Mouse (Mus musculus): ENCODE results near the gene Dact2.

Gene Dact2

GRCm38 (mm10) chr17:14204061-14204460 is at the start of gene Dact2:
TSS of gene Dact2 (minus strand) at chr17:14204304.
- DNase-seq (ENCODE audit: low spot score in 2 of 2) = peak; percentile 65 to 82

GRCm38 (mm10) chr17:14252456-14252855 is 48.4 kb upstream of the Dact2 start:
- DNase-seq (ENCODE audit: low spot score in 2 of 2) = no peak

GRCm38 (mm10) chr17:14250401-14250800 is 46.3 kb upstream of the Dact2 start:
- DNase-seq (ENCODE audit: low spot score in 2 of 2) = no peak

DNA sequence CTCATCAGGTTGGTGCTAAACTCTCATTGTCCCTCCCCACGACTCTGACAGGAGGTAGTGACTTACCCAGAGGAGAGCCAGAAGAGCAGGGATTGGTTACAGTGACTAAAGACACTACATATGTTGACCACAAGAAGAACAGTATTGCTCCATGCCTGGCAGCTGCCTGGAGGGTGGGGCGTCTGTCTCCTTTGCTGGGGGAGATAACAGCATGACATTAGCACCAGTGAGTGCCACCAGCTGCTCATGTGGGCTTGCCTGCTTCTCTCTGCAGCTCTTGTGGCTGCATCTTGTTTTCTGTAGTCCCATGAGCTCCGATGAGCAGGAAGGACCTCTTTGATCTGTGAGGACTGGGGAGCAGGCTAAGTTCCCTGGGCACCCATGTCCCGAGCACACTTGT is 45.5 kb upstream of the Dact2 start:
- no peak for DNase-seq (ENCODE audit: low spot score in 2 of 2)

GRCm38 (mm10) chr17:14247931-14248330 is 43.8 kb upstream of the Dact2 start:
- peak; percentile 84 to 90 for DNase-seq (ENCODE audit: low spot score in 2 of 2)

GRCm38 (mm10) chr17:14246266-14246665 is 42.2 kb upstream of the Dact2 start:
- no peak for DNase-seq (ENCODE audit: low spot score in 2 of 2)

GRCm38 (mm10) chr17:14244195-14244965 is 40.3 kb upstream of the Dact2 start:
- DNase-seq (ENCODE audit: low spot score in 2 of 2) = no peak

DNA sequence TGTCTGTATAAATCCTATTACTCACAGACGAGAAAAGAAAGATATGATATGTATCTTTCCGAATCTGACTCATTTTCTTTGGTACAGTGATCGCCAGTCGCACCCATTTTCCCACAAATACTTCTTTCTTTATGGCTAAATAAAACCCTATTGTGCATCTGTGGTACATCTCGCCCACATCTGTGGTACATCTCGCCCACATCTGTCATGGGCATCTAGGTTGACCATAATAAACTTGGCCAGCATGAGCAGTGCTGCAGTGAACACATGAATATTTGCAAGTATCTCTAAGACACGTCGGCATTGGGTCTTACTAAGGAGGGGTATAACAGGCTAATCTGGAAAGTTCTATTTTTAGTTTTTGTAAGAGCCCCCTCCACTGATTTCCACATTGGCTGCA is 38.5 kb upstream of the Dact2 start:
- DNase-seq (ENCODE audit: low spot score in 2 of 2) = no peak

DNA sequence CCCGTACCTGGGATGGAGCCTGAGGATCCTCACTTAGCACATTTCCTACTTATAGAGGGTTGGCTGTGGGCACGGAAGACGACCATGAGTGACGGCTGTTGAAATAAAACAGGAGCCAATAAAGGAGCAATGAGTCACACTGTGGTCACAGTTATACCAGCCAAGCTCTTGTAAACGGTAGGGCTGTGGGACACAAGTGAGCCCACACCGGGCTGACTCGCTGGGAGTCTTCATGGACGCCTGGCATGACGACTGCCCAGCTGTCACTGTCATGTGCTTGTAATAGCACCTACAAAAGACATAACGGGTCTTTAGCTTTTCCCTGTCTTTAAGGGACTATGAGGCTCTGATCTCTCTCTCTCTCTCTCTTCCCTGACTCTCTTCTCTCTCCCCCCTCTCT is 35.9 kb upstream of the Dact2 start:
- DNase-seq (ENCODE audit: low spot score in 2 of 2) = no peak

DNA sequence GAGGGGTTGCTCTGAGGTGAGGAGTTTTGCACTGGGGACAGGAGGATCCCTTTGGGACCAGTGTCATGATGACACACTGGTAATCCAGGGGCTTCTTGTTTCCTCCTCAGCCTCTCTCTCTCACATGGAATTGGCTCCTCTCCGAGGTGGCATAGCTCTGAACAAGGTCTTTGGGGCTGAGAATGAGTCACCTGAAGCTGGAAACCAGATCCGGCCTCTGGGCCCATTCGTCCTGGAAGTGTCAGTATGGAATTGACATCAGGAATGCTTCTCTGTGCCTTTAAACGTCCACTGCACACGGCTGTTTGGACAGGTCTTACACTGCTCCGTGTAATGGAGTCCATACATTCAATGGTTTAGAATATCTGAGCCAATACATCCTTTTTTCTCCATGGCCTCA is 33.0 kb upstream of the Dact2 start:
- DNase-seq (ENCODE audit: low spot score in 2 of 2) = no peak

DNA sequence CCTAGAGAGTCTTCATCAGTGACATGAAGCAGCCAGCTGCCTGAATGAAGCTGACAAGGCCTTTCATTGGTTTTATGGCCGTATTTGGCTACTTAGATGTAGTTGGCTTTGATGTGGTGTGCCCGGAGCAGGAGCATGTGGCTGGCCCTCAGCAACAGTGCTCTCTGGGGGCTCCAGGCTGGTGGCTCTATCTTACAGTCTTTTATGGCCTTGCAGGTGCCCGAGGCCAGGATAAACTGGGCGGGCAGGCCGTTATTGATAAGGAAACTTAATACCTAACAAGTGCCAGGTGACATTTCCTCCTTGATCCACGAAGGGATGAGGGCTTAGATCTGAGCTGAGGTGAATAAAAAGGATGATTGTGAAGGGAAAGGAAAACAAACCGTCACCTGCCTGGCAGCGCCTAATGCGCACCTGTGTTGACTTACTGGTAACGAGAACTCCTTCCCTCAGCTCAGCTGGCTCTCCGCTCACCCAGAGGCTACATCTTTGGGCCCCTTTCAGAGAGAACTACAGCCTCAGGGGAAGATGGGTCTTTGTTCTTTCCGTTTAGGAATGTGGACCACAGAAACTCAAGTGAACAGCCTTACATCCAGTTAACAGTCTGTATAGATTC is 30.8 kb upstream of the Dact2 start:
- no peak for DNase-seq (ENCODE audit: low spot score in 2 of 2)

- DNase-seq (ENCODE audit: low spot score in 2 of 2) = no peak
Measured at GRCm38 (mm10) chr17:14233658-14234057, 29.6 kb upstream of the Dact2 start.

GRCm38 (mm10) chr17:14232629-14233028 is 28.5 kb upstream of the Dact2 start:
- peak; percentile 82 to 87 for DNase-seq (ENCODE audit: low spot score in 2 of 2)

DNA sequence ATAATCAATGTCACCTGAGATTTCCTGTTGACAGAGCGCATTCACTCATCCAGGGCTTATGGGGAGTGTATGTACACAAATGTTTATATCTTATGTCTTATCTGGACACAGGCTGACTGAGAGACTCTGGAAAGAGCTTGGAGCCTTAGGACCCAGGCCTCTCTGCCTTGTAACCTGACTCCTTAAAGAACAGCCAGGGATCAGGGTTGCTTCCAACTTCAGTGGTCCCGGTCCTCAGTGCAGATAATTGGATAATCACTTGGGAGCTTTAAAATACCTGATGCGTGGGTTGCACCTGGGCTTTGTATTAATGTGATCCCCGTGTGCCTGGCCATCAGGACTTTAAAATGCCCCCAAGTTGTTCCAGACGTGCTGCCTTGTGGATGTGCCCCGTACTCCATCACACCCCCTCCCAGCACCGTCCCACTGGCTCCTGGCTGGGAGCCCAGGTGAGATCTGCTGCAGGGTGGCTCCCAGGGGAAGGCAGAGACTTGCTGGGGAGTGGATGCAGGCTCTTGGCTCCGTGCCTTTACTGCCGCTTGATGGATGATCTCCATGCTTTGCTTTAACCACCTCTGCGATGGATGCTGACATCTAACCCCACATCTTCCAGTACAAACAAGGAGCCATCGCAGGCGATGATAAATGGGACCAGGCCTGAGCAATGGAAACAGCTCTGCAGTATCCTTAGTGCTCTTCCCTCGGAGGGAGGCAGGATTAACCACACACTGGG is 26.8 kb upstream of the Dact2 start:
- no peak for DNase-seq (ENCODE audit: low spot score in 2 of 2)

DNA sequence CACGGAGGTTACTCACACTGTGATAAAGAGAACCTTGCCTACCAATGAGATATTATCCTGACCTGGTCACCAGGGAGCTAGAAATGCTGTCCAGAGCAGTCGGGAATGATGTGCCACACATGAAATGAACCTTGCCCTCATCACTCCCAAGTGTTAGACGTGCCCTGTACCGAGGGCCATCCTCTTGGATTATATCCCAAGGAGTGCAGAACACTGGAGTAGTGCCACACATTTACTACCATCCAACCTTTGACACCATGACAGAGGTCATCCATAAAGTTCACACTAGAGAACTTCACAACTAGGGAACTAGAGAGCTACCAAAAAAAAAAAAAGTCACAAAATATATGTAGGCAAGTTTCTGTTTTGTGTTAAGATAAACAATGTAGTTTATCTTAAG is 24.3 kb upstream of the Dact2 start:
- DNase-seq (ENCODE audit: low spot score in 2 of 2) = no peak

DNA sequence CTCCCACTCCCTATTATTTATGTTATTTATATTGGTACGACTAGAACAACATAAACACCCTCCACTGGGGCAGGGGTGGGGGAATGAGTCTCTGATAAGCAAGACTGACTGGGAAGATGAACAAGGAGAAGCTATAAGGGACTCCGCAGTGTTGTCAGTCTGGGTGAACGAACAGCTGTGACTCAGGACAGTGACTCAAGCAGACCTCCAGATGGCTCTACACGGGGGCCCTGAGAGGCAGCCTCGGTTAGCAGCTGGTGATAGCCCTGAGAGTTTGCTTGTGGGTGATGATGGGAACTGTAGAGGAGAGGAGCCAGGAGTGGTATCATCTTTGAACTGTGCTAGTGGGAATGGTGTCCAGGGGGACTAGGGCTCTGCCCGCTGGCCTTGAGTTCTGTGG is 23.5 kb upstream of the Dact2 start:
- DNase-seq (ENCODE audit: low spot score in 2 of 2) = no peak

DNA sequence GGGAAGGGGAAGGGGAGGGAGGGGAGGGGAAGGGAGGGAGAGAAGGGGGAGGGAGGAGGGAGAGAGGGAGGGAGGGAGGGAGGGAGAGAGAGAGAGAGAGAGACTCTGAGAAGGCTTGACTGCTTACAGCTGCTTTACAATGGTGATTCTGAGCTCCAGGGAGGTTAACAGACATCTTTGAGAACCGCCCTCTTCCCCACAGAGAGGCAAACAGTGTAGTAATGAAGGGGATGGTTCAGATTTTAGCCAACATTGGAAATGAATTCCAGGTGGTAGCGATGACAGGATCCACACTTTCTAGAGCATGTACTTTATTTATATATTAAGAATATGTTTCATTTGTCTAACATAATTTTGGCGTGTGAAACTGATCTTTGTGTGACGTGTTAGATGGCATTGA is 22.7 kb upstream of the Dact2 start:
- DNase-seq (ENCODE audit: low spot score in 2 of 2) = no peak

DNA sequence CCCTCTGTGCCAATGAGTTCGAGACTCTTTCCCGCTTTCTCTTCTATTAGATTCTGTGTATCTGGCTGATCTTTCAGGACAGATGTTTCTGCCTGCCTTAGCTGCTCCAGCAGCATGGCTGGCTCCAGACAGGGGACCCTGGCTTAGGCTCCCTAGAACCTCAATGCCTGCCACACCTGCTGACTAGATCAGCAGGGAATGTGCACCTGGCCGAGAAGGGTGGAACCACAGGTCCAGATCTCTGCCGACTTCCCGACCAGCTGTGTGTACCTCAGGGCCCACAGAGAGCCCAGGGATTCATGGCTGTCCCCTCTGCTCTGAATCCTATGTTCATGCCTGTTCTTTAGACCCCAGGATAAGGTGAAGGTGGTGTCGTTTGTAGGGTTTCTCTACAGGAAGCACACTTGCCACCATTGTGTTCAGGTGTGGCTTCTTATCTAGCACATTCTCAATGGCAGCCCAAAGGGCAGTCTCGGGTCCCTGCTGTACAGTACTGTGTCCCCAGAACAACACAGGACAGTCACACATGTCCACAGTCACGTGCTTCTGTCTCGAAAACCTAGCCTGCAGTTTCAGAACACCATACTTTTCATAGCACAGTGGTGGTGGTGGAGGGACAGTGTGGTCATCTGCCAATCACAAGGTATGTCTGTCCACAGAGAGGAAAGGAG is 22.0 kb upstream of the Dact2 start:
- no peak for DNase-seq (ENCODE audit: low spot score in 2 of 2)

GRCm38 (mm10) chr17:14221893-14222615 is 17.9 kb upstream of the Dact2 start:
- no peak for DNase-seq (ENCODE audit: low spot score in 2 of 2)

DNA sequence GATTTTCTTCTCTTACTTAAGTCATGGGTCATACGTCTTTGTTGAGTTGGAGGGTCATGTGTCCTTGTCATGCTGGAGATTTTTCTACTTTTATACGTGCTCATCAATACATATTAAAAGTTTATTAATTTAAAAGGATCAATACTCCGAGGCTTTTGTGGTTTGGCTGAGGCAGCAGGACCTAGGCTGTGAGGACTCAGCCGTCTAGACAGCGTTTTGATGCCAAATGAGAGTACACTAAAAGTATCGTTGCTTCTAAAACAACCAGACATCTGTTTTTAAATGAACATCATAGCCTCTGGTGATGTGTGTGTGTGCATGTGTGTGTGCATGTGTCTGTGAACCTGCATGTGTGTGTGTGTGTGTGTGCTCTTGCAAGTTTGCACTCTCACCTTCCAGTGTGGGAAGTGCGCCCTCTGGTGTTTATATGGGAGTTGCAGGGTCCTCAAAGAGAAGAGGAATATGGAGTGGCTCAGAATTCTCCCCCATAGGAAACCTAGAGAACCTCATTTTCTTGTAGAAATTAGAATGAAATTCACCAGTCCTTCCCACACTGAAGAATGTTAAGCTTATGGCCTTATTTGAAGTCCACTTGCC is 16.6 kb upstream of the Dact2 start:
- DNase-seq (ENCODE audit: low spot score in 2 of 2) = peak; percentile 73 to 75

GRCm38 (mm10) chr17:14213976-14214529 is 9.9 kb upstream of the Dact2 start:
- no peak for DNase-seq (ENCODE audit: low spot score in 2 of 2)

Data from frontal cortex, postnatal 36 days (tissue).